Mouse (Mus musculus): ENCODE results near the gene Hoxc10. TPM values are rescaled to one million over a fixed set of nuclear protein-coding genes. Genes with fewer than 3 reads are reported as not detected.

Gene Hoxc10
- polyA plus RNA-seq (2015; fragmentation: Nextera tagmentation; extraction: Ambion mirVana), result not detected in 2 replicates

DNA sequence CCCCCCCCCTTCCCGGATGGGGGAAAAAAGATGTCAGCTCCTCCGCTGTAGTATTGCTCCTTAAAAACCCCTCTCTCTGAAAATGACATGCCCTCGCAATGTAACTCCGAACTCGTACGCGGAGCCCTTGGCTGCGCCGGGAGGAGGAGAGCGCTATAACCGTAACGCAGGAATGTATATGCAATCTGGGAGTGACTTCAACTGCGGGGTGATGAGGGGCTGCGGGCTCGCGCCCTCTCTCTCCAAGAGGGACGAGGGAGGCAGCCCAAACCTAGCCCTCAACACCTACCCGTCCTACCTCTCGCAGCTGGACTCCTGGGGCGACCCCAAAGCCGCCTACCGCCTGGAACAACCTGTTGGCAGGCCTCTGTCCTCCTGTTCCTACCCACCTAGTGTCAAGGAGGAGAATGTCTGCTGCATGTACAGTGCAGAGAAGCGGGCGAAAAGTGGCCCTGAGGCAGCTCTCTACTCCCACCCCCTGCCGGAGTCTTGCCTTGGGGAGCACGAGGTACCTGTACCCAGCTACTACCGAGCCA is at the start of gene Hoxc10:
Gene Hoxc10 (plus strand): TSS at position 21 of the 536 bp plus-strand sequence.
- Histone ChIP-seq H3K36me3 (ENCODE audit: control insufficient read depth, insufficient read depth, low read length) (no peaks in the 10 kb centered on the region), H3K9me3 (ENCODE audit: control insufficient read depth, low read length) (no peaks in the 10 kb centered on the region), H3K4me2 (replicated peaks; ENCODE audit: low read depth) (peak within 1 kb of the TSS; percentile 37), H3K4me1 (replicated peaks; ENCODE audit: control insufficient read depth, insufficient read depth) (no peaks in the 10 kb centered on the region), H3K4me3 (ENCODE audit: low read depth, low read length) (peak within 1 kb of the TSS; percentile 21), H3K27ac (replicated peaks) (no peak within 1 kb of the TSS), H3K9ac (ENCODE audit: low read length) (no peak within 1 kb of the TSS), H3K27me3 (ENCODE audit: control insufficient read depth, insufficient read depth, low read length) (peaks cover 48% of the 10 kb centered on the region)
- DNase-seq (ENCODE audit: low spot score), result no peak
- TF ChIP-seq CTCF (IDR thresholded peaks at IDR 0.05; ENCODE audit: low read depth), result no peak
- TF ChIP-seq EP300 (optimal IDR thresholded peaks at IDR 0.05), result no peak
- 3% methylated on average over 26 of the region's 27 CpGs for WGBS
- 0 out of 2 replicates have a peak, but pooled peaks have one; percentile 25 for ATAC-seq (ENCODE audit: low FRiP score, low TSS enrichment)

DNA sequence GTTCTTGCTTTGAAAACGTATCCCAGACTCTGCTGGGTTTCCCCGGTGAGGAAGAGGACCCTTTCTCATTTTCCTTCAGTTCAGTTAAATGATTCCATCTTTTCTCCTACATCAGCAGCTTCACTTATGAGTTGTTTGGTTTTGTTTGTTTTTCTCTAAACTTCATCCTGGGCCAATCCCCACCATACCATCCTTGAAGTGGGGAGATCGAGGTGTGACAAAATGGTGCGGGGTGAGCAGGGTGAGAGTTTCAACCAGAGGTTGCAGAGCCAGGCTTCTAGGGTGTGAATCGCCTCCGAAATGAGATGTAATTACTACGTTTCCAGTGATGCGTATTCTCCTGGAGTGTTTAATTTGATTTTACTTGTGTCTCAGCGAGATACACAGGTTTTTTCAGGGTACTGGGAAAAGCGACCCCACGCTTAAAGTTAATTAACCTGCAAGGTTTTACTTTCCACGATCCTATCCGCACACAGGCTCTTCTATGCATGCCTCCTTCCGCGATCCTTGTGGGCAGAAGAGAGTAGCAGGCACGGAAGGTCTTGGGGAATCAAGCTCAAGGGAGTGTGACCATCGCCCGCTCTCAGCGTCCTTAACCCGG is 48.5 kb upstream of the Hoxc10 start:
- H3K4me1 ChIP-seq (replicated peaks; ENCODE audit: control insufficient read depth, insufficient read depth), result no peaks in the 10 kb centered on the region
- DNase-seq (ENCODE audit: low spot score) (no peak), ATAC-seq (ENCODE audit: low FRiP score, low TSS enrichment) (no peak)
- H3K9me3 ChIP-seq (ENCODE audit: control insufficient read depth, low read length), result no peaks in the 10 kb centered on the region
- WGBS, result 3% methylated on average over 20 of the region's 20 CpGs
- H3K36me3 ChIP-seq (ENCODE audit: control insufficient read depth, insufficient read depth, low read length), result no peaks in the 10 kb centered on the region
- TF ChIP-seq EP300 (optimal IDR thresholded peaks at IDR 0.05) (no peak), CTCF (IDR thresholded peaks at IDR 0.05; ENCODE audit: low read depth) (no peak)
- H3K27ac ChIP-seq (replicated peaks), result no peak overlapping the region
- no peak overlapping the region for H3K4me2 ChIP-seq (replicated peaks; ENCODE audit: low read depth)
- H3K27me3 ChIP-seq (ENCODE audit: control insufficient read depth, insufficient read depth, low read length), result peaks cover 30% of the 10 kb centered on the region
- no peak overlapping the region for H3K4me3 ChIP-seq (ENCODE audit: low read depth, low read length)
- no peak overlapping the region for H3K9ac ChIP-seq (ENCODE audit: low read length)

DNA sequence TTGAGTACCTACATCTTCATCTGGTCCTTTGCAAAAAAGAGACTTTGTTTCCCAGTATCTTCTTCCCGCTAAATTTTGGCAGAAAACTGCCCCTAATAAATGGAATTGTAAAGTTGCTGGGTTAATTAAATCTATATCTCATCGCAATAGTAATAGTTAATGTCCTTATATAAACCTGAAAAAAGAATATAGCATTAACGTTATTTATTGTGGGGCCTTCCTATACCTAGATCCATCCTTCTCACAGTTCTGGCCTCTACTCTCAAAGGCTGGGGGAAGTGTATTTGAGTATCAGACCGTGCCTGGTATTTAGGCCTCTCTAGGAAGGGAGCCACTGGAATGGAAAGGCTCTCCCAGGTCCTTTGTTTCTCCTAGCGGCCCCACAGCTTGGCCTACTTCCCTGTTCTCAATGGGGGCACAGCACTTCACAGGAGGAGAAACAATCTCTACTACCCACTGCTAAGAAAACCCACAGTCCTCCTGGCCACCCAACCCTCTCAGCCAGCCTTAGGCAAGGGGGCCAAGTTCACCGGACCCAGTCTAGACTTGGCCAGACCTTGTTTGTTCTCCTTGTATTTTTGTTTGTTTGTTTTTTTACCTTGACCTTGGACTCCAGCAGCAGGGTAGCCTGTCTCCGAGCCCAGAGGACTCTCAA is 47.9 kb upstream of the Hoxc10 start:
- WGBS, result 5% methylated on average over 7 of the region's 7 CpGs
- Histone ChIP-seq H3K4me1 (replicated peaks; ENCODE audit: control insufficient read depth, insufficient read depth) (no peaks in the 10 kb centered on the region), H3K27me3 (ENCODE audit: control insufficient read depth, insufficient read depth, low read length) (peaks cover 34% of the 10 kb centered on the region), H3K4me3 (ENCODE audit: low read depth, low read length) (no peak overlapping the region), H3K27ac (replicated peaks) (no peak overlapping the region), H3K36me3 (ENCODE audit: control insufficient read depth, insufficient read depth, low read length) (no peaks in the 10 kb centered on the region), H3K9ac (ENCODE audit: low read length) (no peak overlapping the region), H3K9me3 (ENCODE audit: control insufficient read depth, low read length) (no peaks in the 10 kb centered on the region), H3K4me2 (replicated peaks; ENCODE audit: low read depth) (no peak overlapping the region)
- DNase-seq (ENCODE audit: low spot score) (no peak), ATAC-seq (ENCODE audit: low FRiP score, low TSS enrichment) (no peak)
- TF ChIP-seq CTCF (IDR thresholded peaks at IDR 0.05; ENCODE audit: low read depth) (no peak), EP300 (optimal IDR thresholded peaks at IDR 0.05) (no peak)

DNA sequence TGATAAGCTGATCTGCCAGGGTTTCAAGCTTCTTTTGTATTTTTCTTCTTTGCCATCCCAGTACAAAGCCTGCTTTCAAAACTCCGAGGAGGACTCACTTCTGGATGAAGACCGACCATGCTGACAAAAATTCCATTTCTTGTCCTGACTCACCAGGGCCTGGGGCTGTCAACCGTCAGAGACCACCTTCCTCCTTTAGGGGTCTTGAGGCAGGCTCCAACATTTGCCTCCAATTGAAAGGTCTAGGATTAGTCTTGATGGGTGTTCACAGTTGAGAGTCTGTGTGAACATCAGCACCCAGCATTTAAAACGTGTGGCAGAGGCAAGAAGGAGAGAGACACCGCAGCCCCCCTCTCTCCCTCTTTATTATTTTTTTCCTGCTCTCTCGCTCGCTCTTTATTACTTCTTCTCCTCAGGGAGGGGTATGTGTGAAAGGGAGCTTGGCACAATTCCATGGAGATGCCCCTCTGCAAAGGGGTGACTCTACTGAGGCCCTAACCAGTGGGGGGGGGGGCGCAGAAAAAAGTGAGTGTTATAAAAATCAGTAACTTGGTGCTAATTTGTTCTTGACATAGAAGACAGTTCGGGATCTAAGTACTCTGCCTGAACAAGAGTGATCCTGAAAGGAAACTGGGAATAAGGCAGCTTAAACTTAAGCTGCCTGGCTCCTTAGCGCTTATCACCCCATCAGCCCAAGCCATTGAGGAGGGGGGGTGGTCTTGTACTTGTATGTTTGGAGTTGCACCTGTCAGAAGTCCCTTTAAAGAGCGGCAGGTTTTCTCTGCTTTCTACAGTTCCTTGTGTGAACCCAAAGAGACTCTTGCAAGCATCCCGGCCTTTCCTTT is 47.0 kb upstream of the Hoxc10 start:
- Histone ChIP-seq H3K9ac (ENCODE audit: low read length) (no peak overlapping the region), H3K4me3 (ENCODE audit: low read depth, low read length) (no peak overlapping the region), H3K4me2 (replicated peaks; ENCODE audit: low read depth) (no peak overlapping the region), H3K36me3 (ENCODE audit: control insufficient read depth, insufficient read depth, low read length) (no peaks in the 10 kb centered on the region), H3K27ac (replicated peaks) (no peak overlapping the region), H3K27me3 (ENCODE audit: control insufficient read depth, insufficient read depth, low read length) (peaks cover 34% of the 10 kb centered on the region), H3K4me1 (replicated peaks; ENCODE audit: control insufficient read depth, insufficient read depth) (no peaks in the 10 kb centered on the region), H3K9me3 (ENCODE audit: control insufficient read depth, low read length) (no peaks in the 10 kb centered on the region)
- no peak for TF ChIP-seq CTCF (IDR thresholded peaks at IDR 0.05; ENCODE audit: low read depth)
- TF ChIP-seq EP300 (optimal IDR thresholded peaks at IDR 0.05), result no peak
- DNase-seq (ENCODE audit: low spot score) (no peak), ATAC-seq (ENCODE audit: low FRiP score, low TSS enrichment) (no peak)
- WGBS, result 5% methylated on average over 12 of the region's 12 CpGs

DNA sequence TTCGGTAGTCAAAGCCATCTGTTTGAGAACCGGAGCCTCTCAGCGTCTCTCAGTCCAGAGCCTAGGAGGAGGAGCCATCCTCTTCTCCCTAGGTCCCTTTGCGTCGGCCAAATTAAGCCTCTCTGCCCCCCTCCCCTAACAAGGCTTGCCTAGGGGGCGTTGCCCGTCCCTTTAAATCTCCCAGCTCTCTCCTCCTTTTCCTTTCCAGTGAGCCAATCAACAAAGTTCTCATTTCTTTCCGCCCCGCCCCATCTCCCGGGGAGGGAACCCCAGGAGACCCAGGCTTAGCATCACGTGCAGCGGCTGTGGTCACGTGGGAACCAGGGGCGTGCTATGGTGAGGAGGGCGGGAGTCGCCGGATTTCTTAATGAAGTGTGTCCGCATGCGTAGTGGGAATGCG is 46.0 kb upstream of the Hoxc10 start:
- peaks cover 34% of the 10 kb centered on the region for H3K27me3 ChIP-seq (ENCODE audit: control insufficient read depth, insufficient read depth, low read length)
- no peak overlapping the region for H3K9ac ChIP-seq (ENCODE audit: low read length)
- H3K4me1 ChIP-seq (replicated peaks; ENCODE audit: control insufficient read depth, insufficient read depth), result no peaks in the 10 kb centered on the region
- no peak for TF ChIP-seq CTCF (IDR thresholded peaks at IDR 0.05; ENCODE audit: low read depth)
- TF ChIP-seq EP300 (optimal IDR thresholded peaks at IDR 0.05), result no peak
- H3K4me2 ChIP-seq (replicated peaks; ENCODE audit: low read depth), result peak overlapping the region; percentile 42; the same call in 1 of the 2 replicates
- DNase-seq (ENCODE audit: low spot score), result peak; percentile 56
- peak overlapping the region; percentile 23; the same call in 1 of the 2 replicates for H3K4me3 ChIP-seq (ENCODE audit: low read depth, low read length)
- peak; percentile 57; the same call in 1 of the 2 replicates for ATAC-seq (ENCODE audit: low FRiP score, low TSS enrichment)
- under 1% methylated on average over 19 of the region's 20 CpGs for WGBS
- no peaks in the 10 kb centered on the region for H3K9me3 ChIP-seq (ENCODE audit: control insufficient read depth, low read length)
- H3K36me3 ChIP-seq (ENCODE audit: control insufficient read depth, insufficient read depth, low read length), result no peaks in the 10 kb centered on the region
- no peak overlapping the region for H3K27ac ChIP-seq (replicated peaks)

Measured in stomach, postnatal 0 days (tissue).